Mouse (Mus musculus): ENCODE results near the gene Chat. TPM values are rescaled to one million over a fixed set of nuclear protein-coding genes. Genes with fewer than 3 reads are reported as not detected.

The Chat gene
- polyA plus RNA-seq, 1 experiment from 2014 or later, result not detected

GRCm38 (mm10) chr14:32443446-32443845, 22.3 kb downstream of the Chat start:
- Histone ChIP-seq H3K9me3 (replicated peaks; ENCODE audit: control insufficient read depth, low read length) (no peaks in the 10 kb centered on the region), H3K4me2 (ENCODE audit: low read depth, low read length) (no peak overlapping the region), H3K4me3 (ENCODE audit: low read depth, low read length) (no peak overlapping the region), H3K27ac (replicated peaks; ENCODE audit: low read depth, low read length) (no peak overlapping the region), H3K4me1 (ENCODE audit: control insufficient read depth, insufficient read depth, low read length) (no peaks in the 10 kb centered on the region), H3K9ac (replicated peaks; ENCODE audit: low read length) (no peak overlapping the region), H3K27me3 (ENCODE audit: control insufficient read depth, insufficient read depth, low read length) (no peaks in the 10 kb centered on the region), H3K36me3 (replicated peaks; ENCODE audit: control insufficient read depth, insufficient read depth, low read depth, low read length) (no peaks in the 10 kb centered on the region)
- DNase-seq (ENCODE audit: low spot score) (no peak), ATAC-seq (replicated peaks; ENCODE audit: insufficient number of reproducible peaks, low FRiP score, low TSS enrichment, low read depth) (no peak)
- 7% methylated on average over 8 of the region's 8 CpGs for WGBS

GRCm38 (mm10) chr14:32439744-32440143, 26.0 kb downstream of the Chat start:
- 40% methylated on average over 3 of the region's 3 CpGs for WGBS
- Histone ChIP-seq H3K36me3 (replicated peaks; ENCODE audit: control insufficient read depth, insufficient read depth, low read depth, low read length) (no peaks in the 10 kb centered on the region), H3K4me2 (ENCODE audit: low read depth, low read length) (no peak overlapping the region), H3K27me3 (ENCODE audit: control insufficient read depth, insufficient read depth, low read length) (no peaks in the 10 kb centered on the region), H3K27ac (replicated peaks; ENCODE audit: low read depth, low read length) (no peak overlapping the region), H3K4me3 (ENCODE audit: low read depth, low read length) (no peak overlapping the region), H3K9me3 (replicated peaks; ENCODE audit: control insufficient read depth, low read length) (no peaks in the 10 kb centered on the region), H3K4me1 (ENCODE audit: control insufficient read depth, insufficient read depth, low read length) (no peaks in the 10 kb centered on the region), H3K9ac (replicated peaks; ENCODE audit: low read length) (no peak overlapping the region)
- no peak for ATAC-seq (replicated peaks; ENCODE audit: insufficient number of reproducible peaks, low FRiP score, low TSS enrichment, low read depth)
- DNase-seq (ENCODE audit: low spot score), result peak; percentile 14

- Histone ChIP-seq H3K9me3 (replicated peaks; ENCODE audit: control insufficient read depth, low read length) (no peaks in the 10 kb centered on the region), H3K4me2 (ENCODE audit: low read depth, low read length) (no peak overlapping the region), H3K4me1 (ENCODE audit: control insufficient read depth, insufficient read depth, low read length) (no peaks in the 10 kb centered on the region), H3K4me3 (ENCODE audit: low read depth, low read length) (no peak overlapping the region), H3K9ac (replicated peaks; ENCODE audit: low read length) (no peak overlapping the region), H3K27ac (replicated peaks; ENCODE audit: low read depth, low read length) (no peak overlapping the region), H3K36me3 (replicated peaks; ENCODE audit: control insufficient read depth, insufficient read depth, low read depth, low read length) (no peaks in the 10 kb centered on the region), H3K27me3 (ENCODE audit: control insufficient read depth, insufficient read depth, low read length) (no peaks in the 10 kb centered on the region)
- WGBS, result 67% methylated on average over 5 of the region's 5 CpGs
- ATAC-seq (replicated peaks; ENCODE audit: insufficient number of reproducible peaks, low FRiP score, low TSS enrichment, low read depth) (no peak), DNase-seq (ENCODE audit: low spot score) (no peak)
Observed at GRCm38 (mm10) chr14:32439316-32439715, 26.5 kb downstream of the Chat start.

GRCm38 (mm10) chr14:32437352-32437793, 28.4 kb downstream of the Chat start:
- Histone ChIP-seq H3K9ac (replicated peaks; ENCODE audit: low read length) (no peak overlapping the region), H3K36me3 (replicated peaks; ENCODE audit: control insufficient read depth, insufficient read depth, low read depth, low read length) (no peaks in the 10 kb centered on the region), H3K4me1 (ENCODE audit: control insufficient read depth, insufficient read depth, low read length) (no peaks in the 10 kb centered on the region), H3K9me3 (replicated peaks; ENCODE audit: control insufficient read depth, low read length) (no peaks in the 10 kb centered on the region), H3K4me2 (ENCODE audit: low read depth, low read length) (no peak overlapping the region), H3K27me3 (ENCODE audit: control insufficient read depth, insufficient read depth, low read length) (no peaks in the 10 kb centered on the region), H3K27ac (replicated peaks; ENCODE audit: low read depth, low read length) (no peak overlapping the region), H3K4me3 (ENCODE audit: low read depth, low read length) (no peak overlapping the region)
- 36% methylated on average over 5 of the region's 5 CpGs for WGBS
- DNase-seq (ENCODE audit: low spot score), result peak; percentile 64
- ATAC-seq (replicated peaks; ENCODE audit: insufficient number of reproducible peaks, low FRiP score, low TSS enrichment, low read depth), result peak; percentile 44; the same call in 1 of the 2 replicates

- H3K4me1 ChIP-seq (ENCODE audit: control insufficient read depth, insufficient read depth, low read length), result no peaks in the 10 kb centered on the region
- H3K4me2 ChIP-seq (ENCODE audit: low read depth, low read length), result no peak overlapping the region
- ATAC-seq (replicated peaks; ENCODE audit: insufficient number of reproducible peaks, low FRiP score, low TSS enrichment, low read depth) (no peak), DNase-seq (ENCODE audit: low spot score) (no peak)
- H3K27ac ChIP-seq (replicated peaks; ENCODE audit: low read depth, low read length), result no peak overlapping the region
- WGBS, result 44% methylated on average over 8 of the region's 8 CpGs
- H3K9ac ChIP-seq (replicated peaks; ENCODE audit: low read length), result no peak overlapping the region
- no peaks in the 10 kb centered on the region for H3K9me3 ChIP-seq (replicated peaks; ENCODE audit: control insufficient read depth, low read length)
- no peaks in the 10 kb centered on the region for H3K36me3 ChIP-seq (replicated peaks; ENCODE audit: control insufficient read depth, insufficient read depth, low read depth, low read length)
- H3K4me3 ChIP-seq (ENCODE audit: low read depth, low read length), result no peak overlapping the region
- no peaks in the 10 kb centered on the region for H3K27me3 ChIP-seq (ENCODE audit: control insufficient read depth, insufficient read depth, low read length)
Observed at GRCm38 (mm10) chr14:32429030-32429602, 36.7 kb downstream of the Chat start.

GRCm38 (mm10) chr14:32423946-32424345, 41.8 kb downstream of the Chat start:
- no peaks in the 10 kb centered on the region for H3K9me3 ChIP-seq (replicated peaks; ENCODE audit: control insufficient read depth, low read length)
- H3K4me3 ChIP-seq (ENCODE audit: low read depth, low read length), result no peak overlapping the region
- no peak overlapping the region for H3K4me2 ChIP-seq (ENCODE audit: low read depth, low read length)
- H3K4me1 ChIP-seq (ENCODE audit: control insufficient read depth, insufficient read depth, low read length), result no peaks in the 10 kb centered on the region
- no peaks in the 10 kb centered on the region for H3K27me3 ChIP-seq (ENCODE audit: control insufficient read depth, insufficient read depth, low read length)
- no peak overlapping the region for H3K27ac ChIP-seq (replicated peaks; ENCODE audit: low read depth, low read length)
- H3K36me3 ChIP-seq (replicated peaks; ENCODE audit: control insufficient read depth, insufficient read depth, low read depth, low read length), result no peaks in the 10 kb centered on the region
- H3K9ac ChIP-seq (replicated peaks; ENCODE audit: low read length), result no peak overlapping the region
- 92% methylated on average over 7 of the region's 7 CpGs for WGBS
- no peak for ATAC-seq (replicated peaks; ENCODE audit: insufficient number of reproducible peaks, low FRiP score, low TSS enrichment, low read depth)
- no peak for DNase-seq (ENCODE audit: low spot score)

- H3K4me2 ChIP-seq (ENCODE audit: low read depth, low read length), result no peak overlapping the region
- WGBS, result 84% methylated on average over 11 of the region's 11 CpGs
- no peaks in the 10 kb centered on the region for H3K4me1 ChIP-seq (ENCODE audit: control insufficient read depth, insufficient read depth, low read length)
- H3K4me3 ChIP-seq (ENCODE audit: low read depth, low read length), result no peak overlapping the region
- no peaks in the 10 kb centered on the region; the same call in 1 of the 2 replicates for H3K27me3 ChIP-seq (ENCODE audit: control insufficient read depth, insufficient read depth, low read length)
- DNase-seq (ENCODE audit: low spot score) (no peak), ATAC-seq (replicated peaks; ENCODE audit: insufficient number of reproducible peaks, low FRiP score, low TSS enrichment, low read depth) (no peak)
- H3K36me3 ChIP-seq (replicated peaks; ENCODE audit: control insufficient read depth, insufficient read depth, low read depth, low read length), result no peaks in the 10 kb centered on the region
- H3K27ac ChIP-seq (replicated peaks; ENCODE audit: low read depth, low read length), result no peak overlapping the region
- no peaks in the 10 kb centered on the region for H3K9me3 ChIP-seq (replicated peaks; ENCODE audit: control insufficient read depth, low read length)
- no peak overlapping the region for H3K9ac ChIP-seq (replicated peaks; ENCODE audit: low read length)
Observed at GRCm38 (mm10) chr14:32418747-32419146, 47.0 kb downstream of the Chat start.

GRCm38 (mm10) chr14:32412075-32412474, 53.7 kb downstream of the Chat start:
- H3K9me3 ChIP-seq (replicated peaks; ENCODE audit: control insufficient read depth, low read length), result no peaks in the 10 kb centered on the region
- H3K27me3 ChIP-seq (ENCODE audit: control insufficient read depth, insufficient read depth, low read length), result no peaks in the 10 kb centered on the region
- WGBS, result 93% methylated on average over 5 of the region's 5 CpGs
- ATAC-seq (replicated peaks; ENCODE audit: insufficient number of reproducible peaks, low FRiP score, low TSS enrichment, low read depth), result no peak
- H3K27ac ChIP-seq (replicated peaks; ENCODE audit: low read depth, low read length), result no peak overlapping the region
- DNase-seq (ENCODE audit: low spot score), result no peak
- no peak overlapping the region for H3K4me3 ChIP-seq (ENCODE audit: low read depth, low read length)
- no peak overlapping the region for H3K9ac ChIP-seq (replicated peaks; ENCODE audit: low read length)
- no peak overlapping the region for H3K4me2 ChIP-seq (ENCODE audit: low read depth, low read length)
- no peaks in the 10 kb centered on the region for H3K36me3 ChIP-seq (replicated peaks; ENCODE audit: control insufficient read depth, insufficient read depth, low read depth, low read length)
- H3K4me1 ChIP-seq (ENCODE audit: control insufficient read depth, insufficient read depth, low read length), result no peaks in the 10 kb centered on the region
